Comparison of ENCODE assay signal across 23 mouse cellular contexts in the genomic region with DNA sequence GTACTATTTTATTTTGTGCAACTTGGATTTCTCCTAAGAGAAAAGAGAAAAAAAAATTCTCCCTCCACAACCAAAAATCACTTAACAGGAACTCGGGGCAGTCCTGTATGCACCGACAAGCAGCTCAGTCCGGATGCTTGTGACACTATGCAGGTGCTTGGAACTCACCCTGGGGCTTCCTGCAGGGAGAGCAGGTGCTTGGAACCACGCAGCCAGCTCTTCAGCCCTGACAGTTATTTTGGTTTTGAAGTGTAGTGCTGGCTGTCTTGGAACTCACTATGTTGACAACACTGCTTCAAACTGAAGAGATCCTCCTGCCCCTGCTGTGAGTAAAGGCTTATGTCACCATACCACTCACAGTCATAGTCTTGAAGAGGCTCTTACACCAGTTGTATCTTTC. TPM values are rescaled to one million over a fixed set of nuclear protein-coding genes. Genes with fewer than 3 reads are reported as not detected.
A peak's percentile ranks its signal among the peaks of the same experiment; 100 is the strongest.
DNase-seq lines count a peak whose midpoint lies in the region; ATAC-seq and TF ChIP-seq lines count a peak whose summit lies in the region.
"Had no signal": no experiment of that assay in that cellular context is flagged by ENCODE, and none has a peak within 500 bp of the region (broad histone marks: within the 10 kb centered on the region; RNA-seq: fewer than 3 reads in every experiment).

No protein-coding gene starts in this region.

- H3K4me2 ChIP-seq in hindbrain, embryonic 16.5 days (ENCODE audit: low read length), result no peak overlapping the region
- H3K4me2 ChIP-seq: embryonic facial prominence, embryonic 15.5 days; heart, embryonic 11.5 days; kidney, embryonic 15.5 days; limb, embryonic 13.5 days; liver, embryonic 12.5 days; midbrain, embryonic 12.5 days had no signal

- no peaks in the 10 kb centered on the region; the same call in 1 of the 2 replicates for H3K36me3 ChIP-seq in ES-E14 (ENCODE audit: control insufficient read depth, insufficient read depth, low read length, poor library complexity, severe bottlenecking)
- no peaks in the 10 kb centered on the region for H3K36me3 ChIP-seq in hindbrain, embryonic 16.5 days (ENCODE audit: control insufficient read depth, insufficient read depth, low read length)
- H3K36me3 ChIP-seq: embryonic facial prominence, embryonic 15.5 days had no signal

- no peaks in the 10 kb centered on the region for H3K9me3 ChIP-seq in ES-E14 (ENCODE audit: control insufficient read depth, insufficient read depth, low read depth, low read length)
- no peaks in the 10 kb centered on the region for H3K9me3 ChIP-seq in hindbrain, embryonic 16.5 days (ENCODE audit: control insufficient read depth, low read length)
- H3K9me3 ChIP-seq: embryonic facial prominence, embryonic 15.5 days; hindbrain, embryonic 10.5 days; kidney, embryonic 15.5 days; limb, embryonic 13.5 days; liver, embryonic 12.5 days; midbrain, embryonic 12.5 days had no signal

- H3K4me1 ChIP-seq in ES-E14 (ENCODE audit: control insufficient read depth in 2 of 2, insufficient read depth in 2 of 2, low read length in 2 of 2, poor library complexity in 1 of 2), result peaks cover 9% of the 10 kb centered on the region in 2 experiments
- no peaks in the 10 kb centered on the region for H3K4me1 ChIP-seq in hindbrain, embryonic 16.5 days (ENCODE audit: control insufficient read depth, insufficient read depth, low read depth, low read length)
- H3K4me1 ChIP-seq: embryonic facial prominence, embryonic 15.5 days; hindbrain, embryonic 10.5 days; kidney, embryonic 15.5 days; limb, embryonic 13.5 days; midbrain, embryonic 12.5 days had no signal

- no peaks in the 10 kb centered on the region for H3K27me3 ChIP-seq in hindbrain, embryonic 16.5 days (replicated peaks; ENCODE audit: control insufficient read depth, insufficient read depth, low read length)
- H3K27me3 ChIP-seq: embryonic facial prominence, embryonic 15.5 days; kidney, embryonic 15.5 days; limb, embryonic 13.5 days; liver, embryonic 12.5 days; midbrain, embryonic 12.5 days had no signal

- in situ Hi-C loops in ES-E14 (cut with MboI; ENCODE audit: low sequenced_read_pairs in 2 of 2, unreplicated experiment in 2 of 2), result no loop called here

- H3K9ac ChIP-seq in ES-E14 (ENCODE audit: insufficient read depth, low read depth, low read length, poor library complexity, severe bottlenecking), result peak overlapping the region; percentile 25; the same call in 1 of the 2 replicates
- no peak overlapping the region for H3K9ac ChIP-seq in hindbrain, embryonic 16.5 days (ENCODE audit: low read depth, low read length)
- H3K9ac ChIP-seq: embryonic facial prominence, embryonic 15.5 days; kidney, embryonic 15.5 days; limb, embryonic 13.5 days; liver, embryonic 12.5 days; midbrain, embryonic 12.5 days had no signal

- WGBS in hindbrain, embryonic 16.5 days, result 81% methylated on average over 4 of the region's 4 CpGs

- intact Hi-C loops in heart, postnatal 10 days (cut with DNase I), result no loop called here

- H3K4me3 ChIP-seq in ES-E14 (ENCODE audit: insufficient read depth in 1 of 2, low read depth in 1 of 2, low read length in 2 of 2, poor library complexity in 1 of 2, severe bottlenecking in 1 of 2), result no peak overlapping the region
- H3K4me3 ChIP-seq in hindbrain, embryonic 16.5 days (ENCODE audit: low read length), result no peak overlapping the region
- H3K4me3 ChIP-seq: embryonic facial prominence, embryonic 15.5 days; hindbrain, embryonic 10.5 days; kidney, embryonic 15.5 days; limb, embryonic 13.5 days; liver, embryonic 12.5 days; midbrain, embryonic 12.5 days had no signal

- no peak for DNase-seq in cerebellum, postnatal 4 days (ENCODE audit: low spot score in 2 of 2)
- DNase-seq in ES-E14 (ENCODE audit: low read depth, low spot score), result no peak
- peak; percentile 69 to 75 for DNase-seq in cerebellum, adult 18-20 months
- peak; percentile 55 to 71 for DNase-seq in cerebellum, postnatal 14 days
- DNase-seq in heart, postnatal 10 days, result no peak
- no peak for DNase-seq in embryo, embryonic 11 days
- DNase-seq: adrenal gland, adult 8-10 months; gastrocnemius, postnatal 10 days; heart, adult 11 months; kidney, adult 11 months; kidney, postnatal 36 days; lung, adult 2 months; lung, postnatal 14 days had no signal

- H3K27ac ChIP-seq in ES-E14 (ENCODE audit: insufficient read depth, low read depth, low read length, poor library complexity, severe bottlenecking), result 0 out of 2 replicates have a peak overlapping the region, but pooled peaks have one; percentile 36
- H3K27ac ChIP-seq in hindbrain, embryonic 16.5 days (ENCODE audit: low read depth, low read length), result no peak overlapping the region
- H3K27ac ChIP-seq: embryonic facial prominence, embryonic 15.5 days; hindbrain, embryonic 10.5 days; kidney, embryonic 15.5 days; limb, embryonic 13.5 days; liver, embryonic 12.5 days; midbrain, embryonic 12.5 days had no signal

- peak; percentile 85 for ATAC-seq in cerebellum, adult (ENCODE audit: insufficient number of reproducible peaks, low FRiP score, low TSS enrichment)
- ATAC-seq in hindbrain, embryonic 16.5 days, result no peak; the same call in 1 of the 2 replicates
- ATAC-seq: forebrain, embryonic 14.5 days; liver, embryonic 12.5 days had no signal

TF ChIP-seq in ES-E14, 5 proteins besides CTCF, POLR2A, EP300 and RAD21:
- TF ChIP-seq ZC3H11A (IDR thresholded peaks at IDR 0.05; ENCODE audit: borderline replicate concordance, low read depth, low read length) (no peak), ZNF384 (IDR thresholded peaks at IDR 0.05; ENCODE audit: low read depth, low read length) (no peak), CHD2 (IDR thresholded peaks at IDR 0.05; ENCODE audit: low read depth, low read length) (no peak), HCFC1 (IDR thresholded peaks at IDR 0.05; ENCODE audit: borderline replicate concordance, insufficient read depth, low read length) (no peak), MAFK (IDR thresholded peaks at IDR 0.05; ENCODE audit: insufficient read depth, low read depth, low read length) (no peak)

RNA-seq across cellular contexts. Expression of gene Celf1, which starts 37.1 kb away (rescaled TPM):
- total RNA-seq in ES-E14 (2012; rRNA removed), result 61.7 and 73.0 TPM in 2 replicates
- 81.9 and 95.3 TPM in 2 replicates for polyA plus RNA-seq in hindbrain, embryonic 16.5 days (2015; fragmentation: Nextera tagmentation; extraction: Ambion mirVana)
- total RNA-seq in heart, postnatal 10 days (2021), result 100 to 1,000 TPM; 111 to 119 TPM

RNA-seq across cellular contexts. Expression of gene Rapsn, which starts 58.1 kb away (rescaled TPM):
- 1.1 and 2.4 TPM in 2 replicates for total RNA-seq in ES-E14 (2012; rRNA removed)
- 1.1 and 2.1 TPM in 2 replicates for polyA plus RNA-seq in hindbrain, embryonic 16.5 days (2015; fragmentation: Nextera tagmentation; extraction: Ambion mirVana)
- total RNA-seq in heart, postnatal 10 days (2021), result 10 to 100 TPM; 15.4 to 19.8 TPM

Comparison
In these comparisons a context has a peak if more than half of its experiments do, and no peak if none do; other contexts are left out.
1. DNase-seq: peak in cerebellum, adult 18-20 months (2 of 2) and cerebellum, postnatal 14 days (2 of 2); none in cerebellum, postnatal 4 days (0 of 2), ES-E14 (single experiment), heart, postnatal 10 days (0 of 2) and embryo, embryonic 11 days (single experiment).